Mouse (Mus musculus): ENCODE results near the gene Tmem39a. TPM values are rescaled to one million over a fixed set of nuclear protein-coding genes. Genes with fewer than 3 reads are reported as not detected.

Tmem39a gene
- polyA plus RNA-seq, 1 experiment = 36.8 TPM

- no peaks in the 10 kb centered on the region for H3K27me3 ChIP-seq (ENCODE audit: control insufficient read depth, insufficient read depth, insufficient read length)
- no peak for TF ChIP-seq POLR2A (IDR thresholded peaks at IDR 0.05; ENCODE audit: insufficient read length, low read depth)
- no peak for TF ChIP-seq USF1 (IDR thresholded peaks at IDR 0.05; ENCODE audit: low read depth)
- TF ChIP-seq MAX (IDR thresholded peaks at IDR 0.05; ENCODE audit: low read depth) = no peak
- TF ChIP-seq SRF (IDR thresholded peaks at IDR 0.05; ENCODE audit: control insufficient read depth, insufficient read length, low read depth) = no peak
- no peak for TF ChIP-seq E2F4 (IDR thresholded peaks at IDR 0.05; ENCODE audit: insufficient read depth)
- no peak for TF ChIP-seq MYOG (IDR thresholded peaks at IDR 0.05; ENCODE audit: control insufficient read depth in 1 of 3, insufficient read depth in 1 of 3, insufficient read length in 2 of 3, low read depth in 2 of 3)
- TF ChIP-seq POLR2AphosphoS2 (IDR thresholded peaks at IDR 0.05; ENCODE audit: insufficient read length, low read depth) = no peak
- no peak for TF ChIP-seq TCF3 (IDR thresholded peaks at IDR 0.05; ENCODE audit: insufficient read length, low read depth)
- TF ChIP-seq CEBPB (IDR thresholded peaks at IDR 0.05; ENCODE audit: insufficient read depth, poor library complexity, severe bottlenecking) = no peak
- TF ChIP-seq REST (IDR thresholded peaks at IDR 0.05; ENCODE audit: insufficient read depth, insufficient read length) = no peak
- TF ChIP-seq TCF12 (IDR thresholded peaks at IDR 0.05; ENCODE audit: insufficient read depth, poor library complexity, severe bottlenecking) = no peak
Observed at GRCm38 (mm10) chr16:38637085-38637484, 78.6 kb downstream of the Tmem39a start.

More at GRCm38 (mm10) chr16:38637085-38637484, 78.6 kb downstream of the Tmem39a start:
- no peak overlapping the region for H3ac ChIP-seq (ENCODE audit: control insufficient read depth, insufficient read length)
- H3K4me3 ChIP-seq = no peak overlapping the region
- no peaks in the 10 kb centered on the region for H3K79me2 ChIP-seq (ENCODE audit: control insufficient read depth, insufficient read depth)
- H3K36me3 ChIP-seq (ENCODE audit: control insufficient read depth, insufficient read depth) = no peaks in the 10 kb centered on the region
- no peak overlapping the region for H3K4me2 ChIP-seq (ENCODE audit: low read depth)

Other genes with a start within 250 kb of the Tmem39a start
- gene Maats1, start 216.6 kb upstream of the Tmem39a start, polyA plus RNA-seq (2012; fragmentation: generic; extraction: Trizol) = 1.1 TPM
- gene Cox17, start 211.7 kb upstream of the Tmem39a start, polyA plus RNA-seq (2012; fragmentation: generic; extraction: Trizol) = 653 TPM
- 0.16 TPM for gene Gm21987, start 211.7 kb upstream of the Tmem39a start, polyA plus RNA-seq (2012; fragmentation: generic; extraction: Trizol)
- 10.5 TPM for gene Popdc2, start 196.5 kb upstream of the Tmem39a start, polyA plus RNA-seq (2012; fragmentation: generic; extraction: Trizol)
- 13.9 TPM for gene Pla1a, start 125.6 kb upstream of the Tmem39a start, polyA plus RNA-seq (2012; fragmentation: generic; extraction: Trizol)
- gene Adprh, start 106.0 kb upstream of the Tmem39a start, polyA plus RNA-seq (2012; fragmentation: generic; extraction: Trizol) = 124 TPM
- 27.1 TPM for gene Cd80, start 103.1 kb upstream of the Tmem39a start, polyA plus RNA-seq (2012; fragmentation: generic; extraction: Trizol)
- gene Timmdc1, start 36.0 kb upstream of the Tmem39a start, polyA plus RNA-seq (2012; fragmentation: generic; extraction: Trizol) = 41.4 TPM
- gene Poglut1, start 8.4 kb upstream of the Tmem39a start, polyA plus RNA-seq (2012; fragmentation: generic; extraction: Trizol) = 25.5 TPM
- gene Arhgap31, start 154.6 kb downstream of the Tmem39a start, polyA plus RNA-seq (2012; fragmentation: generic; extraction: Trizol) = 5.8 TPM
- gene B4galt4, start 183.6 kb downstream of the Tmem39a start, polyA plus RNA-seq (2012; fragmentation: generic; extraction: Trizol) = 6.6 TPM
- 0.44 TPM for gene Upk1b, start 241.6 kb downstream of the Tmem39a start, polyA plus RNA-seq (2012; fragmentation: generic; extraction: Trizol)

All from myocyte (in vitro differentiated cells).